Mouse (Mus musculus) liver, postnatal 0 days (tissue): ENCODE results near the gene Kcne1. TPM values are rescaled to one million over a fixed set of nuclear protein-coding genes. Genes with fewer than 3 reads are reported as not detected.

Source experiments
- ATAC-seq: fragments of 200-750 bp; cut with Nextera tagmentation; 2 replicates; pipeline ENCODE4 v1.8.0; 2017; ENCODE audit warnings: mild to moderate bottlenecking, moderate library complexity
- DNase-seq: peaks from one replicate; pipeline ENCODE4 v3.0.0-alpha.2; 2016
- H3K27ac ChIP-seq: fragments of 300-500 bp; sonication (generic); 2 replicates; pipeline ENCODE4 v1.5.1; 2014; ENCODE audit warnings: antibody characterized with exemption, moderate library complexity, mild to moderate bottlenecking, low read depth
- H3K27me3 ChIP-seq: fragments of 300-500 bp; sonication (generic); 2 replicates; pipeline ENCODE4 v1.6.1; 2014; ENCODE audit warnings: low read length, control low read depth, mixed read lengths; ENCODE audit not compliant: insufficient read depth
- H3K36me3 ChIP-seq: fragments of 300-500 bp; sonication (generic); replicated peaks from 2 replicates; pipeline ENCODE4 v1.6.1; 2014; ENCODE audit warnings: mild to moderate bottlenecking, control low read depth, low read length, moderate library complexity, mixed read lengths; ENCODE audit not compliant: insufficient read depth
- H3K4me1 ChIP-seq: fragments of 300-500 bp; sonication (generic); 2 replicates; pipeline ENCODE4 v1.6.1; 2014; ENCODE audit warnings: antibody characterized with exemption, mild to moderate bottlenecking, control low read depth; ENCODE audit not compliant: insufficient read depth
- H3K4me2 ChIP-seq: fragments of 300-500 bp; sonication (generic); 2 replicates; pipeline ENCODE4 v1.6.1; 2014; ENCODE audit warnings: low read depth, mild to moderate bottlenecking, low read length, moderate library complexity, mixed read lengths
- H3K4me3 ChIP-seq: fragments of 300-500 bp; sonication (generic); 2 replicates; pipeline ENCODE4 v1.5.1; 2014; ENCODE audit warnings: low read depth, low read length
- H3K9ac ChIP-seq: fragments of 300-500 bp; sonication (generic); replicated peaks from 2 replicates; pipeline ENCODE4 v1.6.1; 2014; ENCODE audit warnings: mild to moderate bottlenecking, moderate library complexity
- H3K9me3 ChIP-seq: fragments of 300-500 bp; sonication (generic); 2 replicates; pipeline ENCODE4 v1.6.1; 2016; ENCODE audit warnings: mild to moderate bottlenecking, control low read depth, low read length, mixed read lengths
- CTCF ChIP-seq: sonication (generic); IDR thresholded peaks from 2 replicates; pipeline ENCODE4 v1.5.1; 2016; ENCODE audit warnings: antibody characterized with exemption, low read depth
- EP300 ChIP-seq: IDR thresholded peaks from 2 replicates; pipeline ENCODE4 v1.6.1; 2016; ENCODE audit warnings: antibody characterized with exemption, low read depth, mild to moderate bottlenecking
- WGBS: fragments of 180-500 bp; shearing (Covaris S2); extraction: QIAGEN DNeasy Blood & Tissue Kit; methylation state at CpG from one replicate; pipeline ENCODE4 v1.1.7; 2014; ENCODE audit not compliant: insufficient replicate concordance; 5-methylcytosine and 5-hydroxymethylcytosine counted together
- polyA plus RNA-seq: library from polyadenylated mRNA; unstranded; fragments of >200 nt; fragmentation: Nextera tagmentation; extraction: Ambion mirVana; gene quantifications from 2 replicates; pipeline ENCODE4 v1.2.1, GENCODE M21; 2015

The Kcne1 gene
- polyA plus RNA-seq, 1 experiment from 2014 or later: not detected

GRCm38 (mm10) chr16:92365477-92365876 is 6.2 kb upstream of the Kcne1 start:
- Histone ChIP-seq H3K27ac (no peak overlapping the region), H3K9ac (no peak overlapping the region), H3K36me3 (no peaks in the 10 kb centered on the region), H3K9me3 (no peaks in the 10 kb centered on the region), H3K27me3 (no peaks in the 10 kb centered on the region), H3K4me3 (no peak overlapping the region), H3K4me1 (no peaks in the 10 kb centered on the region), H3K4me2 (no peak overlapping the region)
- WGBS: 70% methylated on average over 7 of the region's 7 CpGs
- no peak for ATAC-seq
- no peak for TF ChIP-seq CTCF
- no peak for TF ChIP-seq EP300
- no peak for DNase-seq

- Histone ChIP-seq H3K4me2 (no peak overlapping the region), H3K9me3 (no peaks in the 10 kb centered on the region), H3K9ac (no peak overlapping the region), H3K4me1 (no peaks in the 10 kb centered on the region), H3K36me3 (no peaks in the 10 kb centered on the region), H3K27me3 (no peaks in the 10 kb centered on the region; the same call in 1 of the 2 replicates), H3K27ac (no peak overlapping the region), H3K4me3 (no peak overlapping the region)
- no peak for TF ChIP-seq EP300
- TF ChIP-seq CTCF: no peak
- DNase-seq (no peak), ATAC-seq (no peak)
- WGBS: 78% methylated on average over 7 of the region's 7 CpGs
Measured at GRCm38 (mm10) chr16:92360711-92361110, 1.4 kb upstream of the Kcne1 start.

GRCm38 (mm10) chr16:92358734-92359133 is 534 bp downstream of the Kcne1 start:
- H3K36me3 ChIP-seq: no peaks in the 10 kb centered on the region
- H3K27ac ChIP-seq: no peak overlapping the region
- no peaks in the 10 kb centered on the region for H3K4me1 ChIP-seq
- H3K9me3 ChIP-seq: no peaks in the 10 kb centered on the region
- no peak overlapping the region for H3K4me2 ChIP-seq
- H3K27me3 ChIP-seq: no peaks in the 10 kb centered on the region; the same call in 1 of the 2 replicates
- no peak for DNase-seq
- no peak overlapping the region for H3K9ac ChIP-seq
- no peak overlapping the region for H3K4me3 ChIP-seq
- TF ChIP-seq CTCF (no peak), EP300 (no peak)
- WGBS: 33% methylated on average over 9 of the region's 9 CpGs
- ATAC-seq: no peak

GRCm38 (mm10) chr16:92357566-92357965 is 1.7 kb downstream of the Kcne1 start:
- TF ChIP-seq EP300 (no peak), CTCF (no peak)
- no peak overlapping the region for H3K4me3 ChIP-seq
- no peak for ATAC-seq
- no peak for DNase-seq
- no peaks in the 10 kb centered on the region for H3K36me3 ChIP-seq
- no peaks in the 10 kb centered on the region for H3K9me3 ChIP-seq
- H3K4me2 ChIP-seq: no peak overlapping the region
- H3K9ac ChIP-seq: no peak overlapping the region
- no peak overlapping the region for H3K27ac ChIP-seq
- 75% methylated on average over 10 of the region's 10 CpGs for WGBS
- H3K4me1 ChIP-seq: no peaks in the 10 kb centered on the region
- H3K27me3 ChIP-seq: no peaks in the 10 kb centered on the region; the same call in 1 of the 2 replicates

- no peak overlapping the region for H3K4me2 ChIP-seq
- TF ChIP-seq EP300 (no peak), CTCF (no peak)
- H3K9me3 ChIP-seq: no peaks in the 10 kb centered on the region
- H3K36me3 ChIP-seq: no peaks in the 10 kb centered on the region
- no peaks in the 10 kb centered on the region; the same call in 1 of the 2 replicates for H3K27me3 ChIP-seq
- H3K4me1 ChIP-seq: no peaks in the 10 kb centered on the region
- no peak for ATAC-seq
- no peak for DNase-seq
- 67% methylated on average over 9 of the region's 9 CpGs for WGBS
- no peak overlapping the region for H3K27ac ChIP-seq
- H3K4me3 ChIP-seq: no peak overlapping the region
- H3K9ac ChIP-seq: no peak overlapping the region
Measured at GRCm38 (mm10) chr16:92357023-92357422, 2.2 kb downstream of the Kcne1 start.

GRCm38 (mm10) chr16:92355982-92356381 is 3.3 kb downstream of the Kcne1 start:
- Histone ChIP-seq H3K27me3 (no peaks in the 10 kb centered on the region; the same call in 1 of the 2 replicates), H3K4me3 (no peak overlapping the region), H3K9ac (no peak overlapping the region), H3K36me3 (no peaks in the 10 kb centered on the region), H3K4me1 (no peaks in the 10 kb centered on the region), H3K4me2 (no peak overlapping the region), H3K9me3 (no peaks in the 10 kb centered on the region), H3K27ac (no peak overlapping the region)
- 58% methylated on average over 11 of the region's 11 CpGs for WGBS
- no peak for TF ChIP-seq CTCF
- no peak for TF ChIP-seq EP300
- DNase-seq (no peak), ATAC-seq (no peak)

- no peaks in the 10 kb centered on the region; the same call in 1 of the 2 replicates for H3K27me3 ChIP-seq
- DNase-seq: no peak
- no peak overlapping the region for H3K9ac ChIP-seq
- ATAC-seq: no peak
- 44% methylated on average over 5 of the region's 5 CpGs for WGBS
- H3K9me3 ChIP-seq: no peaks in the 10 kb centered on the region
- H3K4me2 ChIP-seq: no peak overlapping the region
- H3K4me1 ChIP-seq: no peaks in the 10 kb centered on the region
- TF ChIP-seq EP300: no peak
- no peak for TF ChIP-seq CTCF
- no peaks in the 10 kb centered on the region for H3K36me3 ChIP-seq
- no peak overlapping the region for H3K4me3 ChIP-seq
- H3K27ac ChIP-seq: no peak overlapping the region
Measured at GRCm38 (mm10) chr16:92355366-92355765, 3.9 kb downstream of the Kcne1 start.
